Mouse (Mus musculus) urinary bladder, postnatal 36 days (tissue): ENCODE data around the gene Ubash3a.

Experiments used
- DNase-seq, 2 experiments: peaks; one replicate each; pipeline ENCODE4 v3.0.0; 2022; ENCODE audit warnings: low spot score in 2 of 2, mixed read lengths in 1 of 2

Ubash3a gene

GRCm38 (mm10) chr17:31207771-31208334, at the start of gene Ubash3a:
Gene Ubash3a (plus strand): TSS chr17:31207873.
- no peak for DNase-seq

GRCm38 (mm10) chr17:31157921-31158320, 49.8 kb upstream of the Ubash3a start:
- DNase-seq = no peak

- DNase-seq = no peak
These were observed 47.4 kb upstream of the Ubash3a start for GRCm38 (mm10) chr17:31160291-31160690.

- DNase-seq = no peak
These were observed 45.1 kb upstream of the Ubash3a start for GRCm38 (mm10) chr17:31162607-31163006.

- no peak for DNase-seq
These were observed 43.9 kb upstream of the Ubash3a start for GRCm38 (mm10) chr17:31163821-31164220.

- no peak for DNase-seq
These were observed 42.5 kb upstream of the Ubash3a start, which contains the start of gene Tff1 for GRCm38 (mm10) chr17:31165127-31165526. Gene Tff1 (minus strand): TSS chr17:31165277.

GRCm38 (mm10) chr17:31169796-31170195, 37.9 kb upstream of the Ubash3a start:
- no peak for DNase-seq

GRCm38 (mm10) chr17:31176321-31176720, 31.4 kb upstream of the Ubash3a start:
- no peak for DNase-seq

- DNase-seq = no peak
These were observed 26.2 kb upstream of the Ubash3a start for GRCm38 (mm10) chr17:31181490-31181889.

- DNase-seq = peak; percentile 13 to 37
These were observed 24.3 kb upstream of the Ubash3a start for GRCm38 (mm10) chr17:31183180-31183974.

GRCm38 (mm10) chr17:31184269-31184990, 23.2 kb upstream of the Ubash3a start:
- DNase-seq = peak; percentile 36 to 65

GRCm38 (mm10) chr17:31187370-31187769, 20.3 kb upstream of the Ubash3a start:
- DNase-seq = peak; percentile 60 to 66

- no peak for DNase-seq
These were observed 15.8 kb upstream of the Ubash3a start for GRCm38 (mm10) chr17:31191825-31192224.

- no peak for DNase-seq
These were observed 15.0 kb upstream of the Ubash3a start for GRCm38 (mm10) chr17:31192663-31193062.

GRCm38 (mm10) chr17:31193360-31193759, 14.3 kb upstream of the Ubash3a start:
- DNase-seq = no peak

- DNase-seq = no peak
These were observed 12.5 kb upstream of the Ubash3a start for GRCm38 (mm10) chr17:31195207-31195606.

GRCm38 (mm10) chr17:31196283-31196682, 11.4 kb upstream of the Ubash3a start:
- no peak for DNase-seq

- no peak for DNase-seq
These were observed 8.8 kb upstream of the Ubash3a start, which contains the start of gene Tmprss3 for GRCm38 (mm10) chr17:31198877-31199276. Gene Tmprss3 (minus strand): TSS chr17:31198977.

GRCm38 (mm10) chr17:31208654-31209053, 981 bp downstream of the Ubash3a start:
- no peak for DNase-seq

GRCm38 (mm10) chr17:31209376-31209930, 1.8 kb downstream of the Ubash3a start:
- no peak for DNase-seq

- no peak for DNase-seq
These were observed 2.6 kb downstream of the Ubash3a start for GRCm38 (mm10) chr17:31210299-31210698.

GRCm38 (mm10) chr17:31211881-31212280, 4.2 kb downstream of the Ubash3a start:
- DNase-seq = no peak
